Mouse (Mus musculus) midbrain, embryonic 16.5 days (tissue): ENCODE results near the gene D930007J09Rik. TPM values are rescaled to one million over a fixed set of nuclear protein-coding genes. Genes with fewer than 3 reads are reported as not detected.

ENCODE experiments used
- ATAC-seq: fragments of 200-750 bp; cut with Nextera tagmentation; 2 replicates; pipeline ENCODE4 v1.8.0; 2017; ENCODE audit warnings: moderate TSS enrichment
- H3K27ac ChIP-seq: fragments of 300-500 bp; sonication (generic); 2 replicates; pipeline ENCODE4 v1.5.1; 2014; ENCODE audit warnings: mild to moderate bottlenecking, low read length, mixed read lengths
- H3K27me3 ChIP-seq: fragments of 300-500 bp; sonication (generic); 2 replicates; pipeline ENCODE4 v1.6.1; 2014; ENCODE audit warnings: low read depth, low read length, mixed read lengths; ENCODE audit not compliant: control insufficient read depth, insufficient read depth
- H3K36me3 ChIP-seq: fragments of 300-500 bp; sonication (generic); 2 replicates; pipeline ENCODE4 v1.6.1; 2014; ENCODE audit warnings: mild to moderate bottlenecking, low read length, moderate library complexity, mixed read lengths; ENCODE audit not compliant: control insufficient read depth, insufficient read depth
- H3K4me1 ChIP-seq: fragments of 300-500 bp; sonication (generic); 2 replicates; pipeline ENCODE4 v1.6.1; 2014; ENCODE audit warnings: mild to moderate bottlenecking, low read length, mixed read lengths; ENCODE audit not compliant: control insufficient read depth, insufficient read depth
- H3K4me2 ChIP-seq: fragments of 300-500 bp; sonication (generic); 2 replicates; pipeline ENCODE4 v1.6.1; 2014; ENCODE audit warnings: mild to moderate bottlenecking, low read length, mixed read lengths
- H3K4me3 ChIP-seq: fragments of 300-500 bp; sonication (generic); 2 replicates; pipeline ENCODE4 v1.5.1; 2014; ENCODE audit warnings: low read depth, mild to moderate bottlenecking, low read length, moderate library complexity, mixed read lengths
- H3K9ac ChIP-seq: fragments of 300-500 bp; sonication (generic); 2 replicates; pipeline ENCODE4 v1.6.1; 2014; ENCODE audit warnings: low read depth, low read length, mixed read lengths
- H3K9me3 ChIP-seq: fragments of 300-500 bp; sonication (generic); replicated peaks from 2 replicates; pipeline ENCODE4 v1.6.1; 2014; ENCODE audit warnings: mild to moderate bottlenecking, low read length, mixed read lengths; ENCODE audit not compliant: control insufficient read depth, poor library complexity, severe bottlenecking
- WGBS: fragments of 180-500 bp; shearing (Covaris S2); extraction: QIAGEN DNeasy Blood & Tissue Kit; methylation state at CpG from one replicate; pipeline ENCODE4 v1.1.7; 2014; 5-methylcytosine and 5-hydroxymethylcytosine counted together
- polyA plus RNA-seq: library from polyadenylated mRNA; unstranded; fragments of >200 nt; fragmentation: Nextera tagmentation; extraction: Ambion mirVana; gene quantifications from 2 replicates; pipeline ENCODE4 v1.2.1, GENCODE M21; 2015

Gene D930007J09Rik
- polyA plus RNA-seq: not detected in 2 replicates

- Histone ChIP-seq H3K4me1 (peaks cover 24% of the 10 kb centered on the region), H3K27me3 (no peaks in the 10 kb centered on the region), H3K9ac (peak within 1 kb of the TSS; percentile 94), H3K27ac (peak within 1 kb of the TSS; percentile 93), H3K9me3 (no peaks in the 10 kb centered on the region), H3K4me2 (peak within 1 kb of the TSS; percentile 80), H3K36me3 (peaks cover 11% of the 10 kb centered on the region), H3K4me3 (peak within 1 kb of the TSS; percentile 97)
- ATAC-seq: peak; percentile 30
- under 1% methylated on average over 90 of the region's 95 CpGs for WGBS
Observed at GRCm38 (mm10) chr13:32802259-32803081, at the start of gene D930007J09Rik. Gene D930007J09Rik, minus strand, starts transcription at chr13:32802849.

GRCm38 (mm10) chr13:32851967-32852366, 49.3 kb upstream of the D930007J09Rik start:
- no peaks in the 10 kb centered on the region for H3K9me3 ChIP-seq
- peak; percentile 67; the same call in 1 of the 2 replicates for ATAC-seq
- no peak overlapping the region for H3K4me3 ChIP-seq
- H3K27ac ChIP-seq: no peak overlapping the region
- no peaks in the 10 kb centered on the region for H3K4me1 ChIP-seq
- no peak overlapping the region for H3K9ac ChIP-seq
- H3K36me3 ChIP-seq: no peaks in the 10 kb centered on the region
- WGBS: 9% methylated on average over 7 of the region's 7 CpGs
- H3K4me2 ChIP-seq: no peak overlapping the region
- peaks cover 3% of the 10 kb centered on the region for H3K27me3 ChIP-seq

- Histone ChIP-seq H3K4me3 (no peak within 1 kb of the TSS), H3K4me2 (no peak within 1 kb of the TSS), H3K9ac (no peak within 1 kb of the TSS), H3K36me3 (no peaks in the 10 kb centered on the region), H3K9me3 (no peaks in the 10 kb centered on the region), H3K4me1 (no peaks in the 10 kb centered on the region), H3K27me3 (peaks cover 3% of the 10 kb centered on the region), H3K27ac (no peak within 1 kb of the TSS)
- WGBS: 71% methylated on average over 10 of the region's 10 CpGs
- no peak for ATAC-seq
Observed at GRCm38 (mm10) chr13:32850668-32851404, 48.2 kb upstream of the D930007J09Rik start, which contains the start of gene Serpinb1a. Gene Serpinb1a, minus strand, starts transcription at chr13:32851185.

- Histone ChIP-seq H3K4me3 (no peak overlapping the region), H3K36me3 (no peaks in the 10 kb centered on the region), H3K9ac (no peak overlapping the region), H3K9me3 (no peaks in the 10 kb centered on the region), H3K27me3 (peaks cover 3% of the 10 kb centered on the region), H3K27ac (no peak overlapping the region), H3K4me1 (no peaks in the 10 kb centered on the region), H3K4me2 (no peak overlapping the region)
- 86% methylated on average over 1 of the region's 1 CpGs for WGBS
- ATAC-seq: no peak
Observed at GRCm38 (mm10) chr13:32850156-32850555, 47.5 kb upstream of the D930007J09Rik start.

- Histone ChIP-seq H3K9ac (no peak overlapping the region), H3K4me3 (no peak overlapping the region), H3K27ac (no peak overlapping the region), H3K9me3 (no peaks in the 10 kb centered on the region), H3K36me3 (no peaks in the 10 kb centered on the region), H3K27me3 (peaks cover 3% of the 10 kb centered on the region), H3K4me1 (no peaks in the 10 kb centered on the region), H3K4me2 (no peak overlapping the region)
- ATAC-seq: no peak
Observed at GRCm38 (mm10) chr13:32849531-32850123, 47.0 kb upstream of the D930007J09Rik start.

- Histone ChIP-seq H3K4me3 (no peak overlapping the region), H3K4me2 (no peak overlapping the region), H3K27ac (no peak overlapping the region), H3K9ac (no peak overlapping the region), H3K36me3 (no peaks in the 10 kb centered on the region), H3K27me3 (peaks cover 3% of the 10 kb centered on the region), H3K9me3 (no peaks in the 10 kb centered on the region), H3K4me1 (no peaks in the 10 kb centered on the region)
- WGBS: 77% methylated on average over 4 of the region's 4 CpGs
- no peak for ATAC-seq
Observed at GRCm38 (mm10) chr13:32849092-32849491, 46.4 kb upstream of the D930007J09Rik start.

GRCm38 (mm10) chr13:32846221-32846620, 43.6 kb upstream of the D930007J09Rik start:
- no peak overlapping the region for H3K4me3 ChIP-seq
- ATAC-seq: no peak
- no peaks in the 10 kb centered on the region for H3K9me3 ChIP-seq
- H3K27ac ChIP-seq: no peak overlapping the region
- H3K9ac ChIP-seq: no peak overlapping the region
- H3K4me2 ChIP-seq: no peak overlapping the region
- H3K27me3 ChIP-seq: peaks cover 3% of the 10 kb centered on the region; the same call in 1 of the 2 replicates
- no peaks in the 10 kb centered on the region for H3K36me3 ChIP-seq
- no peaks in the 10 kb centered on the region for H3K4me1 ChIP-seq

GRCm38 (mm10) chr13:32841349-32841748, 38.7 kb upstream of the D930007J09Rik start:
- no peaks in the 10 kb centered on the region for H3K27me3 ChIP-seq
- no peak for ATAC-seq
- H3K9me3 ChIP-seq: no peaks in the 10 kb centered on the region
- H3K4me2 ChIP-seq: no peak overlapping the region
- H3K4me3 ChIP-seq: no peak overlapping the region
- H3K4me1 ChIP-seq: no peaks in the 10 kb centered on the region
- H3K9ac ChIP-seq: no peak overlapping the region
- 91% methylated on average over 3 of the region's 3 CpGs for WGBS
- no peak overlapping the region for H3K27ac ChIP-seq
- H3K36me3 ChIP-seq: no peaks in the 10 kb centered on the region
